Mouse (Mus musculus): ENCODE data around the gene Armc2. TPM values are rescaled to one million over a fixed set of nuclear protein-coding genes. Genes with fewer than 3 reads are reported as not detected.

Gene Armc2
- total and polyA plus RNA-seq, 2 experiments from 2014 or later, result 1.7 to 3.3 TPM

DNA sequence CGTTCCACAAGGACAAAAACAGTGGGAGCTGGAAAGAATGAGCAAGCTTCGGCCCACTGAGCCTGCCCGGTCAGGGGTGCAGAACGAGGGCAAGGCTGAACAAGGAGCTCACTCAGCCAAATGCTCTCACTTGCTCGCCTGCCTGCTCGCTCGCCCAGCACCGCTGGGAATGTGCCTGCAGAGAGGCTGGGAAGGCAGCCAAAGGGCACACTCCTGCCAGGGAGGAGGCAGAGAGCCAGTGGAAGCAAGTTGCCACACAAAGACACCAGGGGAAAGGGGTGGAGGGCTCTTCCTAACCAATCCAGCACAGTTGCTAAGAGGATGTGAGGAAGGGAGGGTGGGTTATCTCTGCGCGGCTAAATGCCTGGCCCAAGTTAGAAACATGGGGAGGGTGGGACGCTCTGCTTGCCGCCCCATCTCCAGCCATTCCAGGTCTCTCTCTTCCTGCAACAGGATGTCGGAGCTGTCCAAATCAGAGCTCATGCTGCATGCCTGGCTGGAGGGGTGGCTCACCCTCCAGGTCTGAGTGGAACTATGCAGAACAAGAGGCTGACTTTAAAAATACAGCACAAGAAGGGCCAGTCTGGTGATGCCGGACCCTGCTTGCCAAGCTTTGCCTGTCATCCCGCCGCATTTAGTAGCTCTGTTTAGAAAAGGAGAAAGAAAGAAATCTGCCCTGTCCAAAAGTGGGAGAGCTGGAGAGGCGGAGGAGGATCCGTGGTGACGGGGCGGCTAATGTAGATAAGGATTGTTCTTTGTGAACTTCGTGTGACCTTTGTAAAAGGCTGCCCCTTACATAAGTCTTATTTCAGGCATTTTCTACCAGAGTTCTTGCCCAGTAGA, 83.4 kb downstream of the Armc2 start:
- 2% methylated on average over 21 of the region's 21 CpGs for WGBS

DNA sequence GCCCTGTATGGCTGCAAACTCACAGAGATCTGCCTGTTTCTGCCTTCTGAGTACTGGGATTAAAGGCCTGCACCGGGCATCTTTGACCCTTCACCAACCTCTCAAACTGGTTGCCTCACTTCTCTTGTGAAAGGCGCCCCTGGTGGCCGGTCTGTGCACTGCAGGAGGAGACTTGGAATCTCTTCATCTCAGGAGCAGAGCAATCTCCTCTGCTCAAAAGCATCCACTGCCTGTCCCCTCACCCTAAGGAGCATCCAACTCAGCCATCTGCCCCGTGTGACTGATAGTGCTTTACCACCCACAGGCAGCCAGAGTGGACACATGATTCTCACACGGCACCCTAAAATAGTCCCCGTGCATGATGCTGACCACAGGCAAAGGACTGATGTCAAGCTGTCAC, 84.7 kb downstream of the Armc2 start:
- H3K9me3 ChIP-seq (replicated peaks; ENCODE audit: control insufficient read depth, low read length), result no peaks in the 10 kb centered on the region
- H3K36me3 ChIP-seq (replicated peaks; ENCODE audit: control insufficient read depth, insufficient read depth, low read length), result no peaks in the 10 kb centered on the region
- DNase-seq (ENCODE audit: low spot score) (no peak), ATAC-seq (ENCODE audit: insufficient read depth, low read depth) (no peak)
- 41% methylated on average over 6 of the region's 6 CpGs for WGBS
- no peaks in the 10 kb centered on the region for H3K27me3 ChIP-seq (ENCODE audit: control insufficient read depth, insufficient read depth, low read length)
- H3K27ac ChIP-seq (ENCODE audit: low read depth), result peak overlapping the region; percentile 92
- H3K4me2 ChIP-seq (ENCODE audit: low read depth, low read length), result no peak overlapping the region
- H3K9ac ChIP-seq (replicated peaks; ENCODE audit: low read depth, low read length), result no peak overlapping the region
- H3K4me3 ChIP-seq (ENCODE audit: low read depth, low read length), result no peak overlapping the region
- TF ChIP-seq EP300 (IDR thresholded peaks at IDR 0.05; ENCODE audit: low read depth) (no peak), CTCF (IDR thresholded peaks at IDR 0.05; ENCODE audit: low read depth) (peak; percentile 64)
- H3K4me1 ChIP-seq (ENCODE audit: control insufficient read depth, insufficient read depth), result peaks cover 58% of the 10 kb centered on the region

More for the DNA sequence above, 83.4 kb downstream of the Armc2 start:
- H3K36me3 ChIP-seq (replicated peaks; ENCODE audit: control insufficient read depth, insufficient read depth, low read length), result no peaks in the 10 kb centered on the region
- ATAC-seq (ENCODE audit: insufficient read depth, low read depth), result peak; percentile 91
- DNase-seq (ENCODE audit: low spot score), result peak; percentile 95
- peak overlapping the region; percentile 57 for H3K4me2 ChIP-seq (ENCODE audit: low read depth, low read length)
- TF ChIP-seq CTCF (IDR thresholded peaks at IDR 0.05; ENCODE audit: low read depth), result no peak
- peak; percentile 91 for TF ChIP-seq EP300 (IDR thresholded peaks at IDR 0.05; ENCODE audit: low read depth)
- no peaks in the 10 kb centered on the region for H3K9me3 ChIP-seq (replicated peaks; ENCODE audit: control insufficient read depth, low read length)
- peak overlapping the region; percentile 30 for H3K4me3 ChIP-seq (ENCODE audit: low read depth, low read length)
- 0 out of 2 replicates have a peak overlapping the region, but pooled peaks have one; percentile 4 for H3K9ac ChIP-seq (replicated peaks; ENCODE audit: low read depth, low read length)
- peak overlapping the region; percentile 92 for H3K27ac ChIP-seq (ENCODE audit: low read depth)
- no peaks in the 10 kb centered on the region for H3K27me3 ChIP-seq (ENCODE audit: control insufficient read depth, insufficient read depth, low read length)
- peaks cover 58% of the 10 kb centered on the region for H3K4me1 ChIP-seq (ENCODE audit: control insufficient read depth, insufficient read depth)

DNA sequence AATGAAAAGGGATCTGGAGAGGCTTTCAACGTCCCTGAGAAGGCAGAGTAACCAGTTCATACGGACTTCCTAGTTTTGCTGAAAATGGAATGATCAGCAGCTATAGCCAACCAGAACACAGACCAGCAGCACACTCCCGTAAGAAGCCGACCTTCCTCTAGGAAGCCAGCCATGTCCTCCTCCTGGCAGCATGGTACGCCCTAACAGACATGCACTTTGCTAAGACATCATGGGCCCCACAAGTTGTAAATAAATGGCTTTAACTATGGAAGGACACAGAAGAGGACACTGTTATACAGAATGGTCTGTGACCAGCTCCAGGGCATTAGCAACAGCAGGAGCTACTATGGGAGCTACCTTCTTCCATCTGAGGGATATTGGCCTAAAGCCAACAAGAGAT, 85.3 kb downstream of the Armc2 start:
- Histone ChIP-seq H3K4me3 (ENCODE audit: low read depth, low read length) (no peak overlapping the region), H3K36me3 (replicated peaks; ENCODE audit: control insufficient read depth, insufficient read depth, low read length) (no peaks in the 10 kb centered on the region), H3K27ac (ENCODE audit: low read depth) (peak overlapping the region; percentile 92), H3K27me3 (ENCODE audit: control insufficient read depth, insufficient read depth, low read length) (no peaks in the 10 kb centered on the region), H3K9me3 (replicated peaks; ENCODE audit: control insufficient read depth, low read length) (no peaks in the 10 kb centered on the region), H3K9ac (replicated peaks; ENCODE audit: low read depth, low read length) (no peak overlapping the region), H3K4me2 (ENCODE audit: low read depth, low read length) (no peak overlapping the region), H3K4me1 (ENCODE audit: control insufficient read depth, insufficient read depth) (peaks cover 54% of the 10 kb centered on the region)
- 69% methylated on average over 5 of the region's 5 CpGs for WGBS
- ATAC-seq (ENCODE audit: insufficient read depth, low read depth) (no peak), DNase-seq (ENCODE audit: low spot score) (no peak)
- TF ChIP-seq CTCF (IDR thresholded peaks at IDR 0.05; ENCODE audit: low read depth) (no peak), EP300 (IDR thresholded peaks at IDR 0.05; ENCODE audit: low read depth) (no peak)

DNA sequence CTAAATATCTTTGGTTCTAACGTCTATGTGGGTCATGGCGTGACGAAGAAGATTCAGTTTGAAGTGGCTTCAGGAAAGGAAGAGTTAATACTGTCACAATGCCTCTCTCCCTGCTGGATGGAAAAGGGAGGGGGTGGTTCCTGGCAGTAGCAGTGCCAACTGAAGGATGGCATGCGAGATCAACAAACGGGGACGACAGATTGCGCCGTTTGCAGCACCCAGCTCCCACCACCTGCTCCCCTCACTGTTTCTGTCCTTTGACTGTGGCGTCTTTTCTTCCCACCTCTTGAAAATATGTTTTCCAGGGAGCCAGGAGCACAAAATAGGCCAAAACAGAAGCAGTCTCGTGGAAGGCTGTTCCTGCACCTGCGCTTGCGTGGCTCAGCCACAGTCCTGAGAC, 86.3 kb downstream of the Armc2 start:
- Histone ChIP-seq H3K27ac (ENCODE audit: low read depth) (peak overlapping the region; percentile 60; the same call in 1 of the 2 replicates), H3K9ac (replicated peaks; ENCODE audit: low read depth, low read length) (no peak overlapping the region), H3K27me3 (ENCODE audit: control insufficient read depth, insufficient read depth, low read length) (no peaks in the 10 kb centered on the region), H3K4me1 (ENCODE audit: control insufficient read depth, insufficient read depth) (peaks cover 45% of the 10 kb centered on the region), H3K4me2 (ENCODE audit: low read depth, low read length) (no peak overlapping the region), H3K36me3 (replicated peaks; ENCODE audit: control insufficient read depth, insufficient read depth, low read length) (no peaks in the 10 kb centered on the region), H3K9me3 (replicated peaks; ENCODE audit: control insufficient read depth, low read length) (no peaks in the 10 kb centered on the region), H3K4me3 (ENCODE audit: low read depth, low read length) (no peak overlapping the region)
- ATAC-seq (ENCODE audit: insufficient read depth, low read depth) (no peak), DNase-seq (ENCODE audit: low spot score) (no peak)
- 58% methylated on average over 12 of the region's 12 CpGs for WGBS
- TF ChIP-seq EP300 (IDR thresholded peaks at IDR 0.05; ENCODE audit: low read depth) (no peak), CTCF (IDR thresholded peaks at IDR 0.05; ENCODE audit: low read depth) (no peak)

DNA sequence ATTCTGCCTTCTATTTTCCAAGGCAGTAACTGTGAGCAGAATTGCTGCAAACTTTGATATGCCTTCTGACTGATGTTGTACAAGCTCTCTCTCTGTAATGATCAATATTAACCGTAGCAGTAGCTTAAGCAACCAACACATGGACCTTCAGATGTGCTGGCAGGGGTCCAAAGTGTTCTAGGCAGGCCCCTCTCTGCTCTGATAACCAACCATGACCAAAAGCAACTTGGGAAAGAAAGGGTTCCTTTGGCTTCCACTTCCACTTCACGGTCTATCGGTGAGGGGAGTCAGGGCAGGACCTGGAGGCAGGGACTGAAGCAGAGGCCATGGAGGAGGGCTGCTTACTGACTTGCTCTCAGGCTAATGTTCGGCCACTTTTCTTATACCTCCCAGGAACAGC, 87.3 kb downstream of the Armc2 start:
- ATAC-seq (ENCODE audit: insufficient read depth, low read depth), result no peak
- Histone ChIP-seq H3K4me2 (ENCODE audit: low read depth, low read length) (no peak overlapping the region), H3K4me3 (ENCODE audit: low read depth, low read length) (no peak overlapping the region), H3K9me3 (replicated peaks; ENCODE audit: control insufficient read depth, low read length) (no peaks in the 10 kb centered on the region), H3K27me3 (ENCODE audit: control insufficient read depth, insufficient read depth, low read length) (no peaks in the 10 kb centered on the region), H3K27ac (ENCODE audit: low read depth) (no peak overlapping the region), H3K9ac (replicated peaks; ENCODE audit: low read depth, low read length) (no peak overlapping the region), H3K4me1 (ENCODE audit: control insufficient read depth, insufficient read depth) (peaks cover 35% of the 10 kb centered on the region), H3K36me3 (replicated peaks; ENCODE audit: control insufficient read depth, insufficient read depth, low read length) (no peaks in the 10 kb centered on the region)
- TF ChIP-seq CTCF (IDR thresholded peaks at IDR 0.05; ENCODE audit: low read depth) (no peak), EP300 (IDR thresholded peaks at IDR 0.05; ENCODE audit: low read depth) (no peak)
- WGBS, result 37% methylated on average over 4 of the region's 4 CpGs
- DNase-seq (ENCODE audit: low spot score), result no peak
